Mouse (Mus musculus): ENCODE data around the gene Tbc1d5. TPM values are rescaled to one million over a fixed set of nuclear protein-coding genes. Genes with fewer than 3 reads are reported as not detected.

Tbc1d5 gene
- polyA plus RNA-seq, 1 experiment from 2014 or later = 13.9 TPM

DNA sequence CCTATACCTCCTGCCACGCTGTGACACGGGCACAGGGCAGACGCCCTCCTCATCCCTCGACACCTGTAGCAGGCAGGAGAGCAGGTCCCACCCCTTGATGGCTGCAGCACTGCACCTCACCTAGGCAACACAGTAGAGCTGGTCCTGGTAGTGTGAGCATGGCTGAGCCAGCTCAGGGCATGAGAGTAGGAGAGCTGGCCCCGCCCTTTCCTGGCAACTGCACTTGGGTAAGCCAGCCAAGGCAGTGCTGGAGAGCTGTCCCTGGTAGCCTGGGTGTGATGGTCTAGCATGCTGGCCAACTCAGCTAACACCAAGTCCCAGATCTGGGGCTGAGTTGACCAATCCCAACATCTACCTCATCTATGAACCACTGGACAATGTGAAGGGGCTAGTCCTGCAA lies 19.9 kb downstream of the Tbc1d5 start:
- Histone ChIP-seq H3K27me3 (ENCODE audit: control insufficient read depth, insufficient read depth, low read length) (no peaks in the 10 kb centered on the region), H3K27ac (ENCODE audit: low read depth, low read length) (no peak overlapping the region), H3K4me1 (replicated peaks; ENCODE audit: control insufficient read depth, insufficient read depth, low read length) (no peaks in the 10 kb centered on the region), H3K36me3 (ENCODE audit: control insufficient read depth, insufficient read depth, low read length) (no peaks in the 10 kb centered on the region), H3K9me3 (ENCODE audit: control insufficient read depth, low read length) (no peaks in the 10 kb centered on the region), H3K4me2 (ENCODE audit: low read depth, low read length, severe bottlenecking) (no peak overlapping the region), H3K9ac (ENCODE audit: low read length) (no peak overlapping the region), H3K4me3 (ENCODE audit: low read depth, low read length) (no peak overlapping the region)
- DNase-seq (ENCODE audit: low spot score) (no peak), ATAC-seq (replicated peaks; ENCODE audit: low FRiP score) (no peak)
- WGBS = 92% methylated on average over 5 of the region's 5 CpGs

DNA sequence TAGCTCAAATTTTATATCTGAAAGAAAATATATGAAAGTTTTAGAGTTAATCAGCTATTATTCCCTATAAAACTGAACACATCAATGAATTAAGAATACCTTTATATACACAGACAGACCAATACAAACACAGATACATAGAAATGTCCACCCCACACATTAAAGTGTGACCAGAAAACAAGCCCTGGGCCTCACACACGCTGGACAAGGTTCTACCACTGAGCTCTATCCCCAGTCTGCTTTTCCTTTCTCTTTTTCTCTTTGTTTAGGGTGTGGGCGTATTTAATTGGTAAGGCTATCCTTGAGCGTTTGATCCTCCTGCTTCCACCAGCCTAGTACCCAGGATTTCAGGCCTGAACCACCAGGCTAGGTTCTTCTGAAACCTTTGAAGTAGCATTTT lies 28.2 kb downstream of the Tbc1d5 start:
- H3K4me2 ChIP-seq (ENCODE audit: low read depth, low read length, severe bottlenecking) = no peak overlapping the region
- no peak overlapping the region for H3K9ac ChIP-seq (ENCODE audit: low read length)
- no peaks in the 10 kb centered on the region for H3K36me3 ChIP-seq (ENCODE audit: control insufficient read depth, insufficient read depth, low read length)
- no peaks in the 10 kb centered on the region for H3K9me3 ChIP-seq (ENCODE audit: control insufficient read depth, low read length)
- H3K27me3 ChIP-seq (ENCODE audit: control insufficient read depth, insufficient read depth, low read length) = no peaks in the 10 kb centered on the region
- no peak overlapping the region for H3K27ac ChIP-seq (ENCODE audit: low read depth, low read length)
- no peaks in the 10 kb centered on the region for H3K4me1 ChIP-seq (replicated peaks; ENCODE audit: control insufficient read depth, insufficient read depth, low read length)
- ATAC-seq (replicated peaks; ENCODE audit: low FRiP score) (no peak), DNase-seq (ENCODE audit: low spot score) (no peak)
- 17% methylated on average over 3 of the region's 3 CpGs for WGBS
- no peak overlapping the region for H3K4me3 ChIP-seq (ENCODE audit: low read depth, low read length)

DNA sequence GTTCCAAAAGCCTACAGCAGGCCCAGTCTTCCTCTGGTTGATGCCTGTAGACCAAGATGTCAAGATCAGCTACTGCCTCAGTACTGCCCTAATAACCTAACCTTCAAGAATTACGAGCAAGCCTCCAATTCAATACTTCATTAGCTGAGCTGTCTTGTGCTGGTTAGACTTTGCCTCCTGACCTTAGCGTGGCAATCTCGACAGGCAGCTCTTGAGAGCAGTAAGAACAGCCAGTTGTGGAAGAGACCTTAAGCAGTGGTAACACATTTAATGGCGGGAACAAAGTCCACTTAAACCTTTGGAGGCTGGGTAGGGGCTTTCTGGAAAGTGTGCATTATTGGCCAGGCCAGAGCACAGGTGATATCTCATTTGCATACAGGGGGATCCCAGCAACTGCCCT lies 34.2 kb downstream of the Tbc1d5 start:
- Histone ChIP-seq H3K4me1 (replicated peaks; ENCODE audit: control insufficient read depth, insufficient read depth, low read length) (no peaks in the 10 kb centered on the region), H3K27ac (ENCODE audit: low read depth, low read length) (no peak overlapping the region), H3K36me3 (ENCODE audit: control insufficient read depth, insufficient read depth, low read length) (no peaks in the 10 kb centered on the region), H3K4me3 (ENCODE audit: low read depth, low read length) (no peak overlapping the region), H3K9ac (ENCODE audit: low read length) (no peak overlapping the region), H3K4me2 (ENCODE audit: low read depth, low read length, severe bottlenecking) (no peak overlapping the region), H3K27me3 (ENCODE audit: control insufficient read depth, insufficient read depth, low read length) (no peaks in the 10 kb centered on the region), H3K9me3 (ENCODE audit: control insufficient read depth, low read length) (no peaks in the 10 kb centered on the region)
- WGBS = 90% methylated on average over 4 of the region's 4 CpGs
- DNase-seq (ENCODE audit: low spot score) (no peak), ATAC-seq (replicated peaks; ENCODE audit: low FRiP score) (no peak)

DNA sequence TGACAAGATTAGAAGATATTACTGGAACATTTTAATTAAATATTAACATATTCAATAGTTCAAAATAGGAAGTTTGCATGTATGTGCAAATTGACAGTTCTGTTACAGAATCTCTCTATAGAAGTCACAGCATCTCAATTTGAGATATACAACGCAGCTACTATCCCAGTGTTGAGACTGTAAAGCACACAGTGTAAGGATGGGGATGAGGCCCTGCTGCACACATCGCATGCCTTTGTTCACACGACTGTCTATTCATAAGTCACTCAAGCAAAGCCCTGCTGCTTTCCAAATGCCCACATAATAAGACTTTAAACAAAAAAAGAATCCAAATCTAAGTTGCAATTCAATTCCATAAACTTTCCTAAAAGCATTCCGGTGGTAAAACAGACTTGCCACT lies 37.1 kb downstream of the Tbc1d5 start:
- Histone ChIP-seq H3K4me3 (ENCODE audit: low read depth, low read length) (no peak overlapping the region), H3K4me2 (ENCODE audit: low read depth, low read length, severe bottlenecking) (no peak overlapping the region), H3K27me3 (ENCODE audit: control insufficient read depth, insufficient read depth, low read length) (no peaks in the 10 kb centered on the region), H3K36me3 (ENCODE audit: control insufficient read depth, insufficient read depth, low read length) (no peaks in the 10 kb centered on the region), H3K27ac (ENCODE audit: low read depth, low read length) (no peak overlapping the region), H3K9ac (ENCODE audit: low read length) (no peak overlapping the region), H3K4me1 (replicated peaks; ENCODE audit: control insufficient read depth, insufficient read depth, low read length) (no peaks in the 10 kb centered on the region), H3K9me3 (ENCODE audit: control insufficient read depth, low read length) (no peaks in the 10 kb centered on the region)
- WGBS = 83% methylated on average over 4 of the region's 4 CpGs
- DNase-seq (ENCODE audit: low spot score) = no peak
- ATAC-seq (replicated peaks; ENCODE audit: low FRiP score) = no peak

DNA sequence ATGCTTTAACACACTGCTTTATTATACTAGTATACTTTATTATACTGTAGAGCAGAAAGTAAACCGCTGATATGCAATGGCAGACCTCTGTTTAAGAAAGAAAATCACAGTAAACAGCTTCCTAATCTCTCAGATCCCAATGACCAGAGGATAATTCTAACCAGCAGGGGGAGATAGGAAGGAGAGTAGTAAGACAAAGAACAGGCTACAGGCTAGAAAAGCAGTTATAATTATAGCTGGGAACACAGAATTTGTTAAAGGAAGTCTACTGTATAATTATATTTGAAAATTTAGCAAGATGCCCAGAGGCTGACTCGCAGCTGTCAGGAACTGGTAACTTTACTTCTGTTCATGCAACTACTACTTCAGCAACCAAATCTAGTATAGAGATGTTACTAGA lies 68.0 kb downstream of the Tbc1d5 start:
- no peak overlapping the region for H3K4me3 ChIP-seq (ENCODE audit: low read depth, low read length)
- no peak overlapping the region for H3K27ac ChIP-seq (ENCODE audit: low read depth, low read length)
- no peaks in the 10 kb centered on the region for H3K4me1 ChIP-seq (replicated peaks; ENCODE audit: control insufficient read depth, insufficient read depth, low read length)
- no peak overlapping the region for H3K9ac ChIP-seq (ENCODE audit: low read length)
- H3K27me3 ChIP-seq (ENCODE audit: control insufficient read depth, insufficient read depth, low read length) = no peaks in the 10 kb centered on the region
- no peaks in the 10 kb centered on the region for H3K36me3 ChIP-seq (ENCODE audit: control insufficient read depth, insufficient read depth, low read length)
- DNase-seq (ENCODE audit: low spot score) = no peak
- no peak overlapping the region for H3K4me2 ChIP-seq (ENCODE audit: low read depth, low read length, severe bottlenecking)
- H3K9me3 ChIP-seq (ENCODE audit: control insufficient read depth, low read length) = no peaks in the 10 kb centered on the region
- ATAC-seq (replicated peaks; ENCODE audit: low FRiP score) = no peak
- WGBS = 67% methylated on average over 2 of the region's 2 CpGs

DNA sequence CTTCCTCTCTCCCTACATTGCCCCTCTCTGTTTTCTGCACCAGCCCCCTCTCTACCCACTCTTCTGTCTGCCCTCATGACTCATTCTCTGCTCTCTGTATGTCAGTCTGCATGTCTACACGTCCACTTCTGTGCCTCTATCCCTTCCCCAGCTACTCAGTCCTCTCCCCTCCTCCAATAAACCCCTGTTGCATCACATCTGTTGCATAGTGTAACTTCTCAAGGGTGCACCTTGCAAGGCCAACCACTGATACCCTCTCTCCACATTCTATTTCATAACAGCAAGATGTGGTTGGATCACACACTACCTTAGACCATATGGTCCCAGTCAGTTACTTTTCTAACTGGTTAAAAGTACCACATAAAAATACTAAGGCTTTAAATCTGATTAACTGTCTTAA lies 74.9 kb downstream of the Tbc1d5 start:
- no peaks in the 10 kb centered on the region for H3K27me3 ChIP-seq (ENCODE audit: control insufficient read depth, insufficient read depth, low read length)
- DNase-seq (ENCODE audit: low spot score) (no peak), ATAC-seq (replicated peaks; ENCODE audit: low FRiP score) (no peak)
- 70% methylated on average over 1 of the region's 1 CpGs for WGBS
- H3K9ac ChIP-seq (ENCODE audit: low read length) = no peak overlapping the region
- H3K9me3 ChIP-seq (ENCODE audit: control insufficient read depth, low read length) = no peaks in the 10 kb centered on the region
- no peak overlapping the region for H3K4me2 ChIP-seq (ENCODE audit: low read depth, low read length, severe bottlenecking)
- no peaks in the 10 kb centered on the region for H3K36me3 ChIP-seq (ENCODE audit: control insufficient read depth, insufficient read depth, low read length)
- H3K4me3 ChIP-seq (ENCODE audit: low read depth, low read length) = no peak overlapping the region
- H3K4me1 ChIP-seq (replicated peaks; ENCODE audit: control insufficient read depth, insufficient read depth, low read length) = no peaks in the 10 kb centered on the region
- H3K27ac ChIP-seq (ENCODE audit: low read depth, low read length) = no peak overlapping the region

DNA sequence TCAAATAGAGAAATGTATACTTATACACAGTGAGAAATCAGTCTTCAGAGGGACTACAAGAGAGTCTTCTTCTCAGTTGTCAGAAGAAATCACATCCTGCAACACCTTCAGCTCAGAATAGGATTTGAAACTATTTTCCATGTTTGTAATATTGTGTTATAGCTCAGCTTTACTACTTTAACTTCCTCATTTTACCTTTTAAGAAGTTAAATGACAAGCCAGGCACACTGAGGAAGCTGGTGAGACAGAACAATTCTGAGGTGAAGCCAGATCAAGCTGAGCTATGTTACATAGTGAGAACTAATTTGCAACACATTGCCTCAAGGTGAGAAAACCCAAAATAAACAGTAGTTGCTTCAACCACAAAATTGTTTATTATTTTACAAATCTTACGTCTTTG lies 135.3 kb downstream of the Tbc1d5 start:
- H3K36me3 ChIP-seq (ENCODE audit: control insufficient read depth, insufficient read depth, low read length) = no peaks in the 10 kb centered on the region
- DNase-seq (ENCODE audit: low spot score) = no peak
- 70% methylated on average over 1 of the region's 1 CpGs for WGBS
- ATAC-seq (replicated peaks; ENCODE audit: low FRiP score) = no peak
- H3K4me2 ChIP-seq (ENCODE audit: low read depth, low read length, severe bottlenecking) = no peak overlapping the region
- no peaks in the 10 kb centered on the region for H3K4me1 ChIP-seq (replicated peaks; ENCODE audit: control insufficient read depth, insufficient read depth, low read length)
- no peak overlapping the region for H3K9ac ChIP-seq (ENCODE audit: low read length)
- H3K27ac ChIP-seq (ENCODE audit: low read depth, low read length) = no peak overlapping the region
- H3K27me3 ChIP-seq (ENCODE audit: control insufficient read depth, insufficient read depth, low read length) = no peaks in the 10 kb centered on the region
- no peak overlapping the region for H3K4me3 ChIP-seq (ENCODE audit: low read depth, low read length)
- H3K9me3 ChIP-seq (ENCODE audit: control insufficient read depth, low read length) = no peaks in the 10 kb centered on the region

DNA sequence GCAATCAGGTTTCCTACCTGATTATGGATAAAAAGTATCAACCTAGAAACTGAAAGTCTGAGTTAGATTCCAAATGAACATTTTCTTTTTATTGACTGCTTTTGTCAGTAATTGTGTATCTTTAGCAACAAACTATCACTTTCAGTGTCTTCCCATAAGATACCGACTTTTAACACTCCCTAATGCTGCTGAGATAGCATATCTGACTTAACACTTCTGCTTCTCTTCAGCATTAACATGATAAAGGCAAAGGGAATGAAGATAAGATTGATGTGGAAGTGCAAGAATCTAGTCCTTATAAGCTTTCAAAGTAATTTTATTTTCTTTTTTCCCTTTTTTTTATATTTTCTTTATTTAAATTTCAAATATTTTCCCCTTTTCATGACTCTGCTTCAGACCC lies 138.3 kb downstream of the Tbc1d5 start:
- H3K4me3 ChIP-seq (ENCODE audit: low read depth, low read length) = no peak overlapping the region
- no peak overlapping the region for H3K9ac ChIP-seq (ENCODE audit: low read length)
- no peak overlapping the region for H3K4me2 ChIP-seq (ENCODE audit: low read depth, low read length, severe bottlenecking)
- ATAC-seq (replicated peaks; ENCODE audit: low FRiP score) (no peak), DNase-seq (ENCODE audit: low spot score) (no peak)
- H3K27ac ChIP-seq (ENCODE audit: low read depth, low read length) = no peak overlapping the region
- no peaks in the 10 kb centered on the region for H3K36me3 ChIP-seq (ENCODE audit: control insufficient read depth, insufficient read depth, low read length)
- no peaks in the 10 kb centered on the region for H3K27me3 ChIP-seq (ENCODE audit: control insufficient read depth, insufficient read depth, low read length)
- H3K4me1 ChIP-seq (replicated peaks; ENCODE audit: control insufficient read depth, insufficient read depth, low read length) = no peaks in the 10 kb centered on the region
- WGBS = 89% methylated on average over 1 of the region's 1 CpGs
- no peaks in the 10 kb centered on the region for H3K9me3 ChIP-seq (ENCODE audit: control insufficient read depth, low read length)

DNA sequence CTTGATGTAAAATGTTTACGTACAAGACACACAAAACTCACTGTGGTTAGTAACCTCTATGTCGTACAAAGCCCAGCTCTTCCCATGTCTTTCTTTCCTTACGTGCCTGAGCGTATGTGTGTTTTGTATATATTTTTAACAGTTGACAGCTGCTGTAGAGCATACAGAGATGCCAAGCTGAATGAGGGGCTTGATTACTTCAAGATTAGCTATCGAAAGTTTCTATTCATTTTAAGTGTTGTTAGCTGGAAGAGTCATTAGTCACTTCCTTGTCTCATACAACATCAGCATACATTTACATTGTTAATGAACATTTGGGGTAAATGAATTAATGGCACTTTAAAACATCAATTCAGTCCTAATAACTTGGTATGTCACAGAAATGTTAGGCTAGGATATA lies 155.9 kb downstream of the Tbc1d5 start:
- ATAC-seq (replicated peaks; ENCODE audit: low FRiP score) (no peak), DNase-seq (ENCODE audit: low spot score) (no peak)
- H3K36me3 ChIP-seq (ENCODE audit: control insufficient read depth, insufficient read depth, low read length) = no peaks in the 10 kb centered on the region
- H3K4me3 ChIP-seq (ENCODE audit: low read depth, low read length) = no peak overlapping the region
- H3K4me2 ChIP-seq (ENCODE audit: low read depth, low read length, severe bottlenecking) = no peak overlapping the region
- no peaks in the 10 kb centered on the region for H3K4me1 ChIP-seq (replicated peaks; ENCODE audit: control insufficient read depth, insufficient read depth, low read length)
- no peaks in the 10 kb centered on the region for H3K9me3 ChIP-seq (ENCODE audit: control insufficient read depth, low read length)
- 88% methylated on average over 5 of the region's 5 CpGs for WGBS
- no peak overlapping the region for H3K9ac ChIP-seq (ENCODE audit: low read length)
- H3K27ac ChIP-seq (ENCODE audit: low read depth, low read length) = no peak overlapping the region
- no peaks in the 10 kb centered on the region for H3K27me3 ChIP-seq (ENCODE audit: control insufficient read depth, insufficient read depth, low read length)

Measured in forebrain, embryonic 11.5 days (tissue).